Mouse (Mus musculus) gastrocnemius, postnatal 10 days (tissue): ENCODE results near the gene Tcam1. TPM values are rescaled to one million over a fixed set of nuclear protein-coding genes. Genes with fewer than 3 reads are reported as not detected.

Source experiments
- DNase-seq: peaks from one replicate; pipeline ENCODE4 v3.0.0; 2021; ENCODE audit warnings: mixed read lengths
- total RNA-seq, 2 experiments: library from RNA; stranded (reverse); gene quantifications; 2 replicates each; pipeline ENCODE4 v1.2.3; 2021

Tcam1 gene
- total RNA-seq, 2 experiments from 2014 or later, result 0.09 to 0.21 TPM

DNA sequence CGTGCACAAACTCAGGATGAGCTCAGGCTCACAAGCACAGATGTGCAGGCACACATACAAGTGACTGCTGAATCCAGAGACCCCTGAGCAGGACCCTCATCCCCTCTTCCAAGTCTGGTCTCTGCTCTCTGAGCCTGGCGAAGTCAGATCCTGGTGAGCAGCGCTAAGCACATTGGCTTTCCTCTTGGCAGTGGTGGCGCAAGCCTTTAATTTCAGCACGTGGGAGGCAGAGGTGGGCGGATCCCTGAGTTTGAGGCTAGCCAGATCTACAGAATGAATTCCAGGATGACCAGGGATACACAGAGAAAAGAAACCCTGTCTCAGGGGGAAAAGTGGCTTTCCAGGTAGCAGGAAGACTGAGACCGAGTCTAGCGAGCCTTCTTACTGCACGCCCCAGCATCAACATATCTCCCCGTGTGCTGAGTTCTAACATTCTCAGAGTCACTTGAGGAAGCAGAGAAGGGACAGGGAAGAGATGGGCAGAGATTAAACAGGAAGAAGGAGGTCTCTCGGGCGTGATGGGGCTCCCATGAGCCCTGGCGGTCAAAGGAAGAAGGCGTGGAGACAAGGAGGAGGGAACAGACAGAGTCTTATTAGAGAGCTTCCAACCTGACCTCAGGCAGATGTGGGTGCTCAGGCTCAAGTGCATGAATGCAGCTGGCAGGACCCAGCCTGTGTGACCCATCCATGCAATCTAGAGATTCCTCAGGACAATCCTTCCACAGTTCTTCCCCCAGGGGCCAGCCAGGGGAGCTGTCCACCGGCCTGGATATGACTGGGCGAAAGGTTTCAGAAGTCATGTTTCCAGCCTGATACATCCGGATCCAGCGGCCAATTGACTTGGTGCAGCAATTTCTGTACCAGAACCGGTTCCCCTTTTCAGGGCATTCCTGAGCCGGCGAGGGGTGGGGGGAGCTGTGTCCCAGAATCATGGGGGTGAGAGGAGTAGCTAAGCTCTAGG is 42.2 kb downstream of the Tcam1 start:
- no peak for DNase-seq

DNA sequence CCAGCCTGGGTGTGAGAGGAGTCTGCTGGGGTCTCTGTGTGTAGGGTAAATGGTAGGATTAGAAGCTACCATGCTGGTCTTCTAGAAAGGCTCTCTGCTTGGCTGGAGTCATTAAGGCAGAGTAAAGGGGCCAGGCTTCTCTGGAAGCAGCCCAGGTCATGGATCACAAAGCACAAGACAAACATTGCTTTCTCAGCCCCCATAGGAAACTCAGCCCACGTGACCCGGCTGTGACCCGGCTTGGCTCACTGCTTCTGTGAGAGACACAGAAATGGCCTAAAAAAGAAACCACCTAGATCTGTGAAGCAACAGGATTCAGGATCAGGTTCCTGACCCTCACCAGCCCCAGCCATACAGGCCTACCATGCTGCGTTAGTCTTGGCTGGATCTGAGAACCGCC is 48.4 kb downstream of the Tcam1 start:
- no peak for DNase-seq

DNA sequence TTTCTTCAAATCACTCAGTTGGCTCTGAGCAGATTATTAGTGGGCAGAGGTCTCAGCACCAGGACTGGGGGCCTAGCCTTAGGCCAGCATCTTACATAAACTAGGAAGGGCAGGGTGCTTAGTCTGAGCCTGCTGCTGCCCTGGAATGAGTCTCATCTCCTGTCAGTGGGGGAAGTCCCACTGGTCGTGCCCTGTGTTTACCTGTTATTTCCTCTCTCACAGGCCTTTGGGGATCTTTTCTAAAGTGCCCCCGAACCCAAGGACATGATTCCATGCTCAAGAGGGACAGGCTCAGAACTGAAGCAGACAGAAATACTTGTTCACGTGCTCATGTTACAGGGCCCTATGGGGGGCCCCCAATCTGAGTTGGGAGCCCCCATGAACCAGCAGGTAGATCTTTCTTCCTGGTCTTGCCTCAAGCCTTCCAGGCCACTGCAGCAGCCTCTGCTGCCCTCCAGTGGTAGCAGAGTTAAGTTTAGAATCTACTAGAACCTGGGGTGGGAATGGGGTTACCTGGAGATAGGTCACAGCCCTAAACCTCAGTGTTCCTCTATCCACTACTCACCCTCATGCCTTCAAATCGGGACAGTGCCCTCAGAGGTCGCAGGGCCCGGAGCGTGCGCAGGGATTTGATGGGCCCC is 49.2 kb downstream of the Tcam1 start:
- DNase-seq, result peak; percentile 66

DNA sequence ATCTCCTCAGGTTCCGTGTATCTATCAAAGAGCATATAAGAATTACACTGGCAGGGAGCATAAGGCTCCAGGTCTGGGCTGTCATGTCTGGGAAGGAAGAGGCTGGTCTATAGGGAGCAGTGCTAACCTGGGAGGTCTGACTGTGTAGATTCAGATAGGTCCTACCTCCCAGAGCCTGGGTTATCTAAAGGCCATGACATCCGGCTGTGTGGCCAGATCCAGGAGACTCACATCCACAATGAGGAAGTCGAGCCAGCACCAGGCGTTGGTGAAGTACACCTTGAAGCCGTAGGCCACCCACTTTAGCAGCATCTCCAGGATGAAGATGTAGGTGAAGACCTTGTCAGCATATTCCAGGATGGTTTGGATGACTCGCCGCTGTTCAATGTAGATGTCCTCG is 50.0 kb downstream of the Tcam1 start:
- no peak for DNase-seq

DNA sequence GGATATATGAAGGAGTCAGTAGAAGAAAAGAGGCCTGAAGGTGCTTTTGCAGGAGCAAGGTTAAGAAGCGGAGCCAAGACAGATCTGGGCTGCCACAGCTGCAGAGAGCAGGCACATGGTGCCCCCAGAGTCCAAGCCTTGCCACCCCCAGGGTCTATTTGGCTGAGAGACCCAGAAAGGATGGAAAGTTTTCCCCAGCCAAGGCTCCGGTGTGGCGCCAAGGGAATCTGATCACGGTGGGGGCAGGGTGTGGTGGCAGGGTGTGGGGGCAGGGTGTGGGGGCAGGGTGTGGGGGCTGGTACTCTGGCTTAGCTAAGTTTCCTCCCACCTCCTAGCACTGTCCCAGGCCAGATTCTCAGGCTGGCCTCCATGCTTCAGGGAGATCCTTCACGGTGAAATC is 52.0 kb downstream of the Tcam1 start:
- DNase-seq, result peak; percentile 47

DNA sequence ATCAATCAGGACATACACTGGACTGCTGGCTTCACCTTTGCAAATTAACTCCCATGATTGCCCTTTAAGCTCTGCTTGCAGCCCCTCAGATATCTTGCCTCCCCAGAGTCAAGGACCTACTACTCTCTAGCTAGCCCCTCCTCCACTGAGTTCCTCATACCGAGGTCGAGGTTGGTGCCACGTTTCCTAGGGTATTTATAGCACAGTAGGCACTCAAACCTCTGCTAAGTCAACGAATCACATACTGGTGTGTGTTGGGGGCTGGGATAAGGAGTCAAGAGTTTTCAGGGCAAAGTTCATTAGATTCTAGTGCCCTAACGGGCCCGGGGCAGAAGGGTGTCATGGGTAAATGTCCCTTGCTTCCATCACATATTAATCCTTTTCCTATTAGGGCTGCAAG is 52.7 kb downstream of the Tcam1 start:
- no peak for DNase-seq

DNA sequence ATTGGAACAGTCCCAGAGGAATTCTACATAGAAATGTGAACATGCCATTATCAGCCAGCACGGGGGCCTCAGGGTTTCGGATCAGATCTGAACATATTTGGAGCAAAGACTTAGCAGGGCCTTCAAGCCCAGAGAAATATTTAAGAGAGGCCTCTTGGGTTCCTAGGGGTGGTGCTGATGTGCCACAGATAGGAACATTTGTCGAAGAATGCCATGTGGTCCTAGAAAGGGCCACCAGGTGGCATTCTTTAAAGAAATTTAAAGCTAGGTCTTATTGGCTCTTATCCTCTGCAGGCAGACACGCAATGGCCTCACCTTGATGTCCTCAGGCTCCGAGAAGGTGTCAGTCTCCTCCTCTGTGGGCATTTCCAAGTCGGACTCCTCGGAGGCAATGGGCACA is 53.2 kb downstream of the Tcam1 start:
- DNase-seq, result no peak

DNA sequence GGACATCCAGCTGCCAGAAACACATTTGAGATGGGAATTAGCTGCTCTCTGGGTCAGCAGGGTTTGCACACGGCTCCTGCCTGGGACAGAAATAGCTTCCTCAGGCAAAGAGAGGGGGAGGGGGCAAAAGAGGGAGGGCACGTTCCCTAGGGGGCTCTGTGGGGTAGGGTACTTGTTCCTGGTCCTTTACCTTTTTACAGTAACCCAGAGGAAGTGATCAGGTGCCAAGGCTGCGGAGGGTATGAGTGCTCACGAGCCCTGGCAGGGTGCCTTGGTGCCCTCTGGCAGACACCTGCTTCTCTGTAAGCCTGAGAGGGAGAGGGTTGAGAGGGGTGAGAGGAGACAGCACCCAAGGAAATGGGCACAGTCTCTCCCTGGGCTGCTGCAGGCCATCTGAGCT is 56.0 kb downstream of the Tcam1 start:
- DNase-seq, result no peak

DNA sequence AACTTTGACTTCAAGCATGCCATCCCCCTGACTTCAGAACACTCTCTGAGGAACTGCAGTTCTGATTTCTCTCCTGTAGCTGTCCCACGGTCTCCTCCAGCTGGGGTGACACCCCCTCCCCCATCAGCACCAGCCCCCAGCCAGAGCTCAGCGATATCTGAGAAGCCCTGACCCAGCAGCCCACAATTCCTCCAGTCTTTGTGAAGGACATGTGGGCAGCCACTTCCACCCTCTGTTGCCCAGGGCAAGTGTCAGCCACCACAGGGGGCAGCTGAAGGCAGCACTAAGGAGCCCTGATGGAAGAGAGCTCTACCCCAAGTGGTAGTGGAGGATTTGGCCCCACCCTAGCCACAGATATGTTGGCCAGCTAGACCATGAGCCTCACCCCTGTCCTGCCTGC is 57.6 kb downstream of the Tcam1 start:
- DNase-seq, result peak; percentile 33

DNA sequence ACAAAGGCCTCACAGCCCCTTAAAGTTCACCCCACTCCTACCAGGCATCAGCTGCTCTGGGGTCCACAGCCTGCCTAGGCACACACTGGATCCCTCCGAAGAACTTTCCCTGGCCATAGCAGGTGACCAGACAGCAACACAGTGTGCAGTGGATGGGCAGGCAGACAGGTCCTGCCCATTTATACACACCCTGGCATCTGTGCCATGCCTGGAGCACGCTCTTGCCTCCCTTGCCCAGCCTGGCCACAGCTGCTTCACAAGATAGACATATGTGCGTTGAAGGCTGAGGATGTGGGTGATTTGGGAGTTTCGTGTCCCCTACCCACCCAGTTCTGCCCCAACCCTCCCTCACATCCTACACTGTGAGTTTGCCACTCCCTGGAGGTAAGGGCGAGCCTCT is 61.6 kb downstream of the Tcam1 start:
- no peak for DNase-seq

Other genes starting within 250 kb of the Tcam1 start
- 10 to 100 TPM; 39.2 to 40.9 TPM for gene Dcaf7, start 239.8 kb upstream of the Tcam1 start, total RNA-seq
- gene Taco1, start 210.6 kb upstream of the Tcam1 start, total RNA-seq, result 10 to 100 TPM; 25.3 to 31.4 TPM
- 10 to 100 TPM; 26.5 to 33.3 TPM for gene Map3k3, start 192.1 kb upstream of the Tcam1 start, total RNA-seq
- gene Gm10840, start 115.8 kb upstream of the Tcam1 start, total RNA-seq, result not detected
- gene Limd2, start 115.8 kb upstream of the Tcam1 start, total RNA-seq, result 10 to 100 TPM; 13.2 to 18.1 TPM
- gene Strada, start 74.5 kb upstream of the Tcam1 start, total RNA-seq, result 10 to 100 TPM; 21.5 to 22.8 TPM
- gene Ccdc47, start 60.3 kb upstream of the Tcam1 start, total RNA-seq, result 10 to 100 TPM; 73.6 to 75.8 TPM
- 10 to 100 TPM; 30.1 to 35.8 TPM for gene Ddx42, start 59.7 kb upstream of the Tcam1 start, total RNA-seq
- gene Ftsj3, start 20.6 kb upstream of the Tcam1 start, total RNA-seq, result 10 to 100 TPM; 27.4 to 32.8 TPM
- gene Psmc5, start 20.5 kb upstream of the Tcam1 start, total RNA-seq, result 100 to 1,000 TPM; 134 to 152 TPM
- gene Smarcd2, start 3.7 kb upstream of the Tcam1 start, total RNA-seq, result 10 to 100 TPM; 23.6 to 27.3 TPM
- not detected for gene Gh, start 25.2 kb downstream of the Tcam1 start, total RNA-seq
- 1 to 10 TPM in 1 of 2 experiments, under 1 TPM in 1; 0.80 to 2.8 TPM for gene Cd79b, start 38.1 kb downstream of the Tcam1 start, total RNA-seq
- gene Scn4a, start 76.6 kb downstream of the Tcam1 start, total RNA-seq, result 100 to 1,000 TPM; 137 to 145 TPM
- gene Prr29, start 88.8 kb downstream of the Tcam1 start, total RNA-seq, result 10 to 100 TPM; 11.4 to 11.5 TPM
- gene Icam2, start 111.4 kb downstream of the Tcam1 start, total RNA-seq, result 10 to 100 TPM; 13.3 to 18.6 TPM
- gene Ern1, start 211.2 kb downstream of the Tcam1 start, total RNA-seq, result 1 to 10 TPM; 5.0 to 7.5 TPM